Mouse (Mus musculus): ENCODE measurements at regions not wholly inside any gene's neighbourhood (a gene's known extent, or its start where the extent isn't known, plus 50 kb on each side); places are given as distances from the start of the nearest gene placed in this dataset.

DNA sequence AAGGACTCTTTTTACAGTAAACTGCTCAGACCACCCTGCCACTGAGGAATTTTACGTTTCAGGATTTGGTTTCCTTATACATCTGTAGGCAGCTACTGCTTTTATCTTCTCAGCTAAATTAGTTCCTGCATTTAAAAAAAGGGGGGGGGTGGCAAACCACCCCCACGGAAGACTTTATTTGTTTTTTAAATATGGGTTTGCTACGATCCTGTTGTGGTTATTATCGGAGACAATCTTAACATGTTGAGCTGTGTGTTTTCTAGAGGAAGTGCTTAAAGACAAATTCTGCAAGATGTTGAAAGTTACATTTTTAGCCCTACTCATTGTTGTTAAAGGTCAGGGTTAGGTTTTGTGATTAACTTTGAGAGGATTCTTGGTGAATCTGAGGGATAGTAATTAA lies 216.1 kb upstream of the Rasa1 start:
- TF ChIP-seq CTCF (IDR thresholded peaks at IDR 0.05; ENCODE audit: low read depth, low read length) (no peak), POLR2A (IDR thresholded peaks at IDR 0.05; ENCODE audit: extremely low read depth, insufficient read depth, low read length) (no peak)
